Mouse (Mus musculus): ENCODE measurements at regions not wholly inside any gene's neighbourhood (a gene's known extent, or its start where the extent isn't known, plus 50 kb on each side); places are given as distances from the start of the nearest gene placed in this dataset.

DNA sequence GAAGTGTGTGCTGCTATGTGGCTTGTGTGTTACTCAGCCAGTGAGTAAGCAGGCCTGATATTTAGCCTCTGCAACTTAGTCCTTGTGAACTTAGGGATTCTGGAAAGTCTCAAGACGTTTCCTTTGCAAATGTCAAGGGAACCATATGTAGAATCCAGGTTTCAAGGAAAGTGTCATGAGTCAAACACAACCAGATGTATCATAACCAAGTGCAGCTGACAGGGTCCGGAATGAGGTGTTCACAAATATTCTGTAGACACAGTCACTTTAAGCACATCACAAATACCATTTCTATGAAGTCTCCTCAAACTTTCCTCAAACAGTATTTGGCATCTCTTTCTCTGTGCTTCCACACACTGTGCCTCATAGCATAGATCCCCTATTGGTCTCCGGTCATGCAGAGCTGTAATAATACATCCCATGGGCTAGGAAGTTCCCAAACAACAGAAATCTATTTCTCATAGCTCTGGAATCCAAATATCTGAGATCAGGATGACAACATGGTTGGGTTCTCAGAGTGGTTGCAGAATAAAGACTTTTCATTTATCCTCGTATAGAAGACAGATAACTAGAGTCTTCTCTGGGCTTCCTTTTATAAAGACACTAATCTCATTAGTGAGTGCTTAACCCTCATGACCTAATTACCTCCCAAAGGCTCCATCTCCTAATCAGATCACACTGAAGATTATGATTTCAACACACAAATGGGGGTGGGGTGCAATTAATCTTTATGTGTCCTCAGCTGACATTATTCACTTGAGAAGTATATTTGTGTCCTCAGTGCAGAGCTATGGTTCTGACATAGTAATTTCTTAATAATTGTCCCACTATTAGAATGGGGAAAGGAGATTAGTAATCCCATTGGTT lies 143.9 kb downstream of the Spry2 start:
- Histone ChIP-seq H3K4me1 (ENCODE audit: control insufficient read depth, insufficient read depth, low read length) (no peaks in the 10 kb centered on the region), H3K36me3 (ENCODE audit: control insufficient read depth, insufficient read depth, low read length) (no peaks in the 10 kb centered on the region), H3K4me3 (ENCODE audit: low read depth, low read length) (no peak overlapping the region), H3K27me3 (replicated peaks; ENCODE audit: control insufficient read depth, insufficient read depth, low read length) (no peaks in the 10 kb centered on the region), H3K9ac (ENCODE audit: low read length) (no peak overlapping the region), H3K27ac (ENCODE audit: low read depth, low read length) (no peak overlapping the region), H3K4me2 (ENCODE audit: low read length) (no peak overlapping the region), H3K9me3 (replicated peaks; ENCODE audit: control insufficient read depth, low read length) (no peaks in the 10 kb centered on the region)
- no peak for DNase-seq (ENCODE audit: low spot score)
- 58% methylated on average over 4 of the region's 4 CpGs for whole genome bisulfite sequencing
- no peak for ATAC-seq

- Histone ChIP-seq H3K27me3 (replicated peaks; ENCODE audit: control insufficient read depth, insufficient read depth, low read length) (no peaks in the 10 kb centered on the region), H3K9me3 (replicated peaks; ENCODE audit: control insufficient read depth, low read length) (no peaks in the 10 kb centered on the region), H3K4me1 (ENCODE audit: control insufficient read depth, insufficient read depth, low read length) (no peaks in the 10 kb centered on the region), H3K9ac (ENCODE audit: low read length) (no peak overlapping the region), H3K36me3 (ENCODE audit: control insufficient read depth, insufficient read depth, low read length) (no peaks in the 10 kb centered on the region), H3K27ac (ENCODE audit: low read depth, low read length) (no peak overlapping the region), H3K4me2 (ENCODE audit: low read length) (no peak overlapping the region), H3K4me3 (ENCODE audit: low read depth, low read length) (no peak overlapping the region)
- DNase-seq (ENCODE audit: low spot score) (no peak), ATAC-seq (no peak)
- 92% methylated on average over 7 of the region's 7 CpGs for WGBS
Measured at GRCm38 (mm10) chr14:105751762-105752161, 144.9 kb downstream of the Spry2 start.

DNA sequence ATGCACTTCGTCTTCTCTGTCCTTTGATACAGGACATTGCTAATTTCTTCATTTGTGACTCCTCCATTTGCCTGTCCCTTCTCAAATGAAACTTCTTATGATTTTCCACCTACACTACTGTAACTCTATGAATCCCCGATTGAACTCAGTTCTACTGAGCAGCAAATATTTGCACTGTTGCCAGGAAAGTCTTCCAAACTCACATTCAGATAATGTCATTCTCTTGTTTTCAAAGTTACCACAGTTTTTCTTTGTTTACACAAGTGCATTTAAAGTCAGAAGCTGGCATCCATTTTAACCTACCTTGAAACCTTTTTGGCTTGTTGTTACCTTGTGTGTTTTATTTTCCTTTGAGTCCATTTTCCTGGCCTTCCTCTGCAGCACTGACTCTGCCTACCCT lies 152.0 kb downstream of the Spry2 start:
- Histone ChIP-seq H3K9me3 (replicated peaks; ENCODE audit: control insufficient read depth, low read length) (no peaks in the 10 kb centered on the region), H3K4me1 (ENCODE audit: control insufficient read depth, insufficient read depth, low read length) (no peaks in the 10 kb centered on the region), H3K9ac (ENCODE audit: low read length) (no peak overlapping the region), H3K27me3 (replicated peaks; ENCODE audit: control insufficient read depth, insufficient read depth, low read length) (no peaks in the 10 kb centered on the region), H3K27ac (ENCODE audit: low read depth, low read length) (no peak overlapping the region), H3K36me3 (ENCODE audit: control insufficient read depth, insufficient read depth, low read length) (no peaks in the 10 kb centered on the region), H3K4me3 (ENCODE audit: low read depth, low read length) (no peak overlapping the region), H3K4me2 (ENCODE audit: low read length) (no peak overlapping the region)
- DNase-seq (ENCODE audit: low spot score) (no peak), ATAC-seq (no peak)
- 90% methylated on average over 2 of the region's 2 CpGs for WGBS

- H3K4me1 ChIP-seq (ENCODE audit: control insufficient read depth, insufficient read depth, low read length), result no peaks in the 10 kb centered on the region
- H3K4me3 ChIP-seq (ENCODE audit: low read depth, low read length), result no peak overlapping the region
- DNase-seq (ENCODE audit: low spot score) (no peak), ATAC-seq (no peak)
- H3K4me2 ChIP-seq (ENCODE audit: low read length), result no peak overlapping the region
- 87% methylated on average over 3 of the region's 3 CpGs for WGBS
- no peaks in the 10 kb centered on the region for H3K9me3 ChIP-seq (replicated peaks; ENCODE audit: control insufficient read depth, low read length)
- no peaks in the 10 kb centered on the region for H3K36me3 ChIP-seq (ENCODE audit: control insufficient read depth, insufficient read depth, low read length)
- no peak overlapping the region for H3K9ac ChIP-seq (ENCODE audit: low read length)
- H3K27ac ChIP-seq (ENCODE audit: low read depth, low read length), result no peak overlapping the region
- H3K27me3 ChIP-seq (replicated peaks; ENCODE audit: control insufficient read depth, insufficient read depth, low read length), result no peaks in the 10 kb centered on the region
Measured at GRCm38 (mm10) chr14:105744125-105744524, 152.5 kb downstream of the Spry2 start.

DNA sequence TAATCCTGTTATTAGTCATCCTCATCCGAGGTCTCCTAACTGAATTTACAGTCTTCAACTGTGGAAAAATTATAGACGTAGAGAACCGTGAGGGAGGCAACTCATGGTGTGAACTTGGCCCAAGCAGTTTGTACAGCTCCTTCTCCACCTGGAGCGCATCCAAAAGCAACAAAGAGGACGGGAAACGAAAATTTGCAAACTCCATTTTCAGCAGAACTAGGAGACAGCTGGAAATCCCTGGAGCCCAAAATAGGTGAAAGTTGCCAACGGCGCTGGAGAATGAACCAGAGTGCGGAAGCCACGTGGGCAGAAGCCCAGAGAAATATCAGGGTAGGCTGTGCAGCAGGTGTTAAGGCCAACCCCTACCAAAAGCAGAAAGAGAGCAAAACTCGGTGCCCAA lies 155.7 kb downstream of the Spry2 start:
- H3K9ac ChIP-seq (ENCODE audit: low read length), result no peak overlapping the region
- no peak for DNase-seq (ENCODE audit: low spot score)
- no peak overlapping the region for H3K4me3 ChIP-seq (ENCODE audit: low read depth, low read length)
- no peak for ATAC-seq
- H3K36me3 ChIP-seq (ENCODE audit: control insufficient read depth, insufficient read depth, low read length), result no peaks in the 10 kb centered on the region
- no peak overlapping the region for H3K27ac ChIP-seq (ENCODE audit: low read depth, low read length)
- no peaks in the 10 kb centered on the region for H3K9me3 ChIP-seq (replicated peaks; ENCODE audit: control insufficient read depth, low read length)
- no peak overlapping the region for H3K4me2 ChIP-seq (ENCODE audit: low read length)
- H3K27me3 ChIP-seq (replicated peaks; ENCODE audit: control insufficient read depth, insufficient read depth, low read length), result no peaks in the 10 kb centered on the region
- H3K4me1 ChIP-seq (ENCODE audit: control insufficient read depth, insufficient read depth, low read length), result no peaks in the 10 kb centered on the region
- WGBS, result 78% methylated on average over 11 of the region's 11 CpGs

DNA sequence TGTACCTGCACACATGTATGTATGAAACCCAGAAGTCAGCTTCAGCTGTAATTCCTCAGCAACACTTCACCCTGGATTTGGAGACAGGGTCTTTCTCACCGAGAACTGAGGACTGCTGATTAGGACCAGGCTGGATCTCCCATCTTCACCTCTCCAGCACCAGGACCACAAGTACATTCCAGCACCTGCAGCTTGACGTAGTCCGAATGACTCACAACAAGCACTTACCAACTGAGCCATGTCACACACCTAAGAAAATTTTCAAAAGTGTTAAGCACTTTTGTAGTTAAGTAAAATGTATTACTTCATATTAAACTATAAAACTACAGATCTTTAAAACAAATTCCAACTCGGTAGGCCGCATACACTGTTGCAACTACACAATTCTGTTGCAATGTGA lies 158.1 kb downstream of the Spry2 start:
- ATAC-seq (no peak), DNase-seq (ENCODE audit: low spot score) (no peak)
- H3K27me3 ChIP-seq (replicated peaks; ENCODE audit: control insufficient read depth, insufficient read depth, low read length), result no peaks in the 10 kb centered on the region
- H3K4me1 ChIP-seq (ENCODE audit: control insufficient read depth, insufficient read depth, low read length), result peaks cover 3% of the 10 kb centered on the region; the same call in 1 of the 2 replicates
- no peaks in the 10 kb centered on the region for H3K36me3 ChIP-seq (ENCODE audit: control insufficient read depth, insufficient read depth, low read length)
- H3K9ac ChIP-seq (ENCODE audit: low read length), result no peak overlapping the region
- H3K9me3 ChIP-seq (replicated peaks; ENCODE audit: control insufficient read depth, low read length), result no peaks in the 10 kb centered on the region
- H3K4me3 ChIP-seq (ENCODE audit: low read depth, low read length), result no peak overlapping the region
- no peak overlapping the region for H3K4me2 ChIP-seq (ENCODE audit: low read length)
- 89% methylated on average over 5 of the region's 5 CpGs for WGBS
- no peak overlapping the region for H3K27ac ChIP-seq (ENCODE audit: low read depth, low read length)

GRCm38 (mm10) chr14:105736352-105736751 lies 160.3 kb downstream of the Spry2 start:
- no peaks in the 10 kb centered on the region for H3K36me3 ChIP-seq (ENCODE audit: control insufficient read depth, insufficient read depth, low read length)
- no peak overlapping the region for H3K9ac ChIP-seq (ENCODE audit: low read length)
- H3K4me3 ChIP-seq (ENCODE audit: low read depth, low read length), result no peak overlapping the region
- H3K4me1 ChIP-seq (ENCODE audit: control insufficient read depth, insufficient read depth, low read length), result peaks cover 20% of the 10 kb centered on the region
- DNase-seq (ENCODE audit: low spot score), result no peak
- H3K9me3 ChIP-seq (replicated peaks; ENCODE audit: control insufficient read depth, low read length), result no peaks in the 10 kb centered on the region
- ATAC-seq, result no peak
- H3K27me3 ChIP-seq (replicated peaks; ENCODE audit: control insufficient read depth, insufficient read depth, low read length), result no peaks in the 10 kb centered on the region
- no peak overlapping the region for H3K4me2 ChIP-seq (ENCODE audit: low read length)
- 69% methylated on average over 6 of the region's 6 CpGs for WGBS
- no peak overlapping the region for H3K27ac ChIP-seq (ENCODE audit: low read depth, low read length)

GRCm38 (mm10) chr14:105734291-105734690 lies 162.3 kb downstream of the Spry2 start:
- H3K36me3 ChIP-seq (ENCODE audit: control insufficient read depth, insufficient read depth, low read length), result no peaks in the 10 kb centered on the region
- no peak overlapping the region for H3K9ac ChIP-seq (ENCODE audit: low read length)
- ATAC-seq (no peak), DNase-seq (ENCODE audit: low spot score) (no peak)
- no peaks in the 10 kb centered on the region for H3K9me3 ChIP-seq (replicated peaks; ENCODE audit: control insufficient read depth, low read length)
- H3K4me1 ChIP-seq (ENCODE audit: control insufficient read depth, insufficient read depth, low read length), result peaks cover 28% of the 10 kb centered on the region
- H3K27ac ChIP-seq (ENCODE audit: low read depth, low read length), result no peak overlapping the region
- no peak overlapping the region for H3K4me2 ChIP-seq (ENCODE audit: low read length)
- WGBS, result 91% methylated on average over 7 of the region's 7 CpGs
- no peak overlapping the region for H3K4me3 ChIP-seq (ENCODE audit: low read depth, low read length)
- H3K27me3 ChIP-seq (replicated peaks; ENCODE audit: control insufficient read depth, insufficient read depth, low read length), result no peaks in the 10 kb centered on the region

DNA sequence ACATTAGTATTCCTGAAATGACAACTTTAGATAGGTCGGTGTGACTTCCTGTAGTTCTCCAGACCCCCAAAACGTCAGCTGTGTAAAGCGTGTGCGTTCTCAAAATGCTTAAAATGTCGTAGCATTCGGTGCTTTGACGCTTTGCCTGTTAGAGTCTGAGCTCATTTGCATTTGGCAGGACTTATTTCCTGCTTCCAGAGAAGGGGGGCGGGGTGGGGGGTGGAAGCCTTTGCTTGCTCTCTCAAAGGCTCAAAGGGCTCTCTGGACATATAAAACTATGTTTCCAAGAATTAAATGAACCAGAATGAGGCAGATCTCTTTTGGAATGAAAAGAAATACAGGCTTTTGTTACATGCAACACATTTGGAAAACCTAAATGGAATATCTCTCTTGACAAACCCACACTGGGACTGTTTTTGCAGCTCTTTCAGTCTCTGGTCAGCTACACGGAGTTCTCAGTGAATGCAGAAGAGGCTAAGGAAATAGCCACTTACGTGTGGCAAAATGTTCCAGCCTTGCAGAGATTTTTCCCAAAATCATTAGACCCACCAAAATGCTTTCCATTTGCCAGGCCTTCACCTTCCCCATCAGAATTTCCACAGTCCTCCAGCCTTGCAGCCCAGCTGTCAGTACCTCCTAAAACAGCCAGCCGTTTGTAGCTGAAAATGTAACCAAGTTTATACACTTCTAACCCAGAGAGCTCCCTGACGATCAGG lies 163.4 kb downstream of the Spry2 start:
- Histone ChIP-seq H3K36me3 (ENCODE audit: control insufficient read depth, insufficient read depth, low read length) (no peaks in the 10 kb centered on the region), H3K27me3 (replicated peaks; ENCODE audit: control insufficient read depth, insufficient read depth, low read length) (no peaks in the 10 kb centered on the region), H3K27ac (ENCODE audit: low read depth, low read length) (peak overlapping the region; percentile 80), H3K9me3 (replicated peaks; ENCODE audit: control insufficient read depth, low read length) (no peaks in the 10 kb centered on the region), H3K4me2 (ENCODE audit: low read length) (peak overlapping the region; percentile 67), H3K9ac (ENCODE audit: low read length) (peak overlapping the region; percentile 56; the same call in 1 of the 2 replicates), H3K4me1 (ENCODE audit: control insufficient read depth, insufficient read depth, low read length) (peaks cover 28% of the 10 kb centered on the region), H3K4me3 (ENCODE audit: low read depth, low read length) (peak overlapping the region; percentile 30)
- ATAC-seq (peak; percentile 73), DNase-seq (ENCODE audit: low spot score) (peak; percentile 87)
- whole genome bisulfite sequencing, result 3% methylated on average over 12 of the region's 12 CpGs

All from forebrain, embryonic 14.5 days (tissue).